Mouse (Mus musculus) liver, embryonic 14.5 days (tissue): ENCODE measurements around the gene Six1. TPM values are rescaled to one million over a fixed set of nuclear protein-coding genes. Genes with fewer than 3 reads are reported as not detected.
"Not testable (repeated sequence)": the region's sequence is repeated elsewhere in the genome, so short reads cannot be mapped to it uniquely, and the experiment has no call there.

ENCODE experiments used
- ATAC-seq: fragments of 200-750 bp; cut with Nextera tagmentation; 2 replicates; pipeline ENCODE4 v1.8.0; 2017; ENCODE audit warnings: moderate number of reproducible peaks, mild to moderate bottlenecking, moderate library complexity; ENCODE audit not compliant: insufficient read depth
- DNase-seq, 3 experiments: peaks; one replicate each; pipeline ENCODE4 v3.0.0-alpha.2; 2012 to 2013; ENCODE audit warnings: low read depth in 3 of 3, low spot score in 3 of 3
- H3K27ac ChIP-seq: fragments of 300-500 bp; sonication (generic); 2 replicates; pipeline ENCODE4 v1.5.1; 2014; ENCODE audit warnings: moderate library complexity, mild to moderate bottlenecking, control low read depth, inconsistent platforms
- H3K27me3 ChIP-seq: fragments of 300-500 bp; sonication (generic); 2 replicates; pipeline ENCODE4 v1.6.1; 2014; ENCODE audit warnings: mild to moderate bottlenecking, low read length, moderate library complexity; ENCODE audit not compliant: control insufficient read depth, insufficient read depth
- H3K36me3 ChIP-seq: fragments of 300-500 bp; sonication (generic); replicated peaks from 2 replicates; pipeline ENCODE4 v1.6.1; 2014; ENCODE audit warnings: low read depth; ENCODE audit not compliant: control insufficient read depth, insufficient read depth
- H3K4me1 ChIP-seq, 2 experiments: fragments of 200-500 bp in 1 of 2; fragments of 300-500 bp in 1 of 2; sonication (generic) in 1 of 2; replicated peaks; 2 replicates each; pipeline ENCODE4 v1.6.1; 2012 to 2014; ENCODE audit warnings: antibody characterized with exemption in 1 of 2, inconsistent platforms in 1 of 2, low read length in 1 of 2; ENCODE audit not compliant: control insufficient read depth in 2 of 2, insufficient read depth in 2 of 2
- H3K4me2 ChIP-seq: fragments of 300-500 bp; sonication (generic); 2 replicates; pipeline ENCODE4 v1.6.1; 2014; ENCODE audit warnings: low read depth, mild to moderate bottlenecking, control low read depth, moderate library complexity
- H3K4me3 ChIP-seq, 2 experiments: fragments of 200-500 bp in 1 of 2; fragments of 300-500 bp in 1 of 2; sonication (generic) in 1 of 2; 2 replicates each; pipeline ENCODE4 v1.5.1; 2012 to 2014; ENCODE audit warnings: low read depth in 2 of 2, low read length in 2 of 2, mild to moderate bottlenecking in 2 of 2, control low read depth in 1 of 2, inconsistent platforms in 1 of 2, moderate library complexity in 1 of 2; ENCODE audit not compliant: insufficient read depth in 1 of 2
- H3K9ac ChIP-seq: fragments of 300-500 bp; sonication (generic); replicated peaks from 2 replicates; pipeline ENCODE4 v1.6.1; 2014; ENCODE audit warnings: mild to moderate bottlenecking, control low read depth, moderate library complexity
- H3K9me3 ChIP-seq: fragments of 300-500 bp; sonication (generic); 2 replicates; pipeline ENCODE4 v1.6.1; 2016; ENCODE audit warnings: low read length, mixed read lengths; ENCODE audit not compliant: control insufficient read depth
- CTCF ChIP-seq: IDR thresholded peaks from 2 replicates; pipeline ENCODE4 v1.5.1; 2016; ENCODE audit warnings: antibody characterized with exemption, low read depth, control low read depth
- EP300 ChIP-seq: IDR thresholded peaks from 2 replicates; pipeline ENCODE4 v1.6.1; 2016; ENCODE audit warnings: antibody characterized with exemption, low read depth
- WGBS: fragments of 180-500 bp; shearing (Covaris S2); extraction: QIAGEN DNeasy Blood & Tissue Kit; methylation state at CpG from one replicate; pipeline ENCODE4 v1.1.7; 2014; ENCODE audit not compliant: insufficient replicate concordance; 5-methylcytosine and 5-hydroxymethylcytosine counted together
- polyA plus RNA-seq, 2 experiments: library from polyadenylated mRNA; depleted of rRNA in 1 of 2; stranded (reverse) in 1 of 2; unstranded in 1 of 2; fragments of >200 nt; fragmentation: Nextera tagmentation in 1 of 2; extraction: Ambion mirVana in 1 of 2; gene quantifications; 2 replicates each; pipeline versions ENCODE4 v1.2.1 to v1.2.3; 2012 to 2014

The Six1 gene
- polyA plus RNA-seq (2012; rRNA removed) (0.01 and 0.07 TPM in 2 replicates), polyA plus RNA-seq (2014; fragmentation: Nextera tagmentation; extraction: Ambion mirVana) (not detected in 2 replicates)

- TF ChIP-seq EP300 (no peak), CTCF (peak; percentile 41; the same call in 1 of the 2 replicates)
- Histone ChIP-seq H3K27me3 (peaks cover 82% of the 10 kb centered on the region), H3K4me2 (peak within 1 kb of the TSS; percentile 64), H3K4me1 (no peaks in the 10 kb centered on the region), H3K9me3 (no peaks in the 10 kb centered on the region), H3K9ac (no peak within 1 kb of the TSS), H3K36me3 (no peaks in the 10 kb centered on the region), H3K27ac (no peak within 1 kb of the TSS), H3K4me3 (peak within 1 kb of the TSS; percentile 43 to 51)
- DNase-seq = peak in 1 of 3 experiments; percentile 6
- WGBS = under 1% methylated on average over 42 of the region's 42 CpGs
- ATAC-seq = peak; percentile 37; the same call in 1 of the 2 replicates
These were observed at the start of gene Six1 for GRCm38 (mm10) chr12:73053668-73054241. Gene Six1 (minus strand): TSS chr12:73053887.

GRCm38 (mm10) chr12:73098593-73098992, 44.9 kb upstream of the Six1 start:
- H3K4me1 ChIP-seq = no peaks in the 10 kb centered on the region
- DNase-seq = no peak
- H3K27me3 ChIP-seq = no peaks in the 10 kb centered on the region
- no peak overlapping the region for H3K4me3 ChIP-seq
- no peak overlapping the region for H3K4me2 ChIP-seq
- no peak overlapping the region for H3K27ac ChIP-seq
- ATAC-seq = no peak
- TF ChIP-seq EP300 (no peak), CTCF (no peak)
- H3K9me3 ChIP-seq = no peaks in the 10 kb centered on the region
- no peak overlapping the region for H3K9ac ChIP-seq
- H3K36me3 ChIP-seq = no peaks in the 10 kb centered on the region
- WGBS = 69% methylated on average over 4 of the region's 4 CpGs

GRCm38 (mm10) chr12:73096177-73096576, 42.5 kb upstream of the Six1 start:
- WGBS = 63% methylated on average over 5 of the region's 5 CpGs
- not testable (repeated sequence) for H3K27me3 ChIP-seq, H3K4me2 ChIP-seq, ATAC-seq, H3K36me3 ChIP-seq, H3K4me3 ChIP-seq, H3K9me3 ChIP-seq, H3K4me1 ChIP-seq, H3K27ac ChIP-seq, DNase-seq, H3K9ac ChIP-seq

GRCm38 (mm10) chr12:73094605-73095004, 40.9 kb upstream of the Six1 start:
- no peak for ATAC-seq
- no peak overlapping the region for H3K4me2 ChIP-seq
- no peak for DNase-seq
- WGBS = 33% methylated on average over 2 of the region's 2 CpGs
- H3K4me3 ChIP-seq = no peak overlapping the region
- no peaks in the 10 kb centered on the region for H3K36me3 ChIP-seq
- no peaks in the 10 kb centered on the region for H3K9me3 ChIP-seq
- no peak overlapping the region for H3K9ac ChIP-seq
- no peaks in the 10 kb centered on the region for H3K27me3 ChIP-seq
- TF ChIP-seq CTCF = no peak
- no peak for TF ChIP-seq EP300
- H3K27ac ChIP-seq = no peak overlapping the region
- peaks cover 0 to 7% of the 10 kb centered on the region in 2 experiments; a peak in 1 of 4 replicates for H3K4me1 ChIP-seq

- H3K9me3 ChIP-seq = no peaks in the 10 kb centered on the region
- no peak overlapping the region for H3K27ac ChIP-seq
- TF ChIP-seq CTCF (no peak), EP300 (no peak)
- peaks cover 0 to 7% of the 10 kb centered on the region in 2 experiments; a peak in 1 of 4 replicates for H3K4me1 ChIP-seq
- DNase-seq = no peak
- 45% methylated on average over 2 of the region's 2 CpGs for WGBS
- 0 out of 2 replicates have a peak, but pooled peaks have one; percentile 36 for ATAC-seq
- no peak overlapping the region for H3K9ac ChIP-seq
- H3K4me3 ChIP-seq = no peak overlapping the region
- no peaks in the 10 kb centered on the region for H3K36me3 ChIP-seq
- no peaks in the 10 kb centered on the region for H3K27me3 ChIP-seq
- no peak overlapping the region for H3K4me2 ChIP-seq
These were observed 40.5 kb upstream of the Six1 start for GRCm38 (mm10) chr12:73094189-73094588.
